Mouse (Mus musculus) lung, postnatal 4 days (tissue): Measurements from ENCODE around the gene Auts2.

Experiments used
- DNase-seq, 2 experiments: peaks; one replicate each; pipeline ENCODE4 v3.0.0; 2021

The Auts2 gene

DNA sequence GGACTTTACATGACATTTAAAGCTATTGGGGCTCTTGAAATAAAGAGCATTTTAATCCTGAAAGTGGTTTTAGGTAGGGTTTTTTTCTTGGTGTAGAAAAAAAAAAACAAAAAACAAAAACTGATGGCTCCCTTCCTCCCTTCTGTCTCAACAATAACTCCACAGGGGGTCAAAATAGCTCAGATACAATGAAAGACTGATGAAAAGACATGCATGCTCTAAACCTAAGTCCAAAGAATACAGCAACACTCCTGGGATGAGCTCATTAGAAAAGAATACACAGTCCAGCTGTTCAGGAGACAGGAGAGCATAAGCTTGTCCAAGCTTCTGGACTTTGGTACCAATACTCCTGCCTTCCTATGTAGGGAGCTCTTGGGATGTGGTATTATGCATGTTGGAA, 764.0 kb downstream of the Auts2 start:
- DNase-seq: no peak

- no peak for DNase-seq
These were observed 767.5 kb downstream of the Auts2 start for GRCm38 (mm10) chr5:131775672-131776071.

- DNase-seq: no peak
These were observed 767.9 kb downstream of the Auts2 start for GRCm38 (mm10) chr5:131775222-131775621.

DNA sequence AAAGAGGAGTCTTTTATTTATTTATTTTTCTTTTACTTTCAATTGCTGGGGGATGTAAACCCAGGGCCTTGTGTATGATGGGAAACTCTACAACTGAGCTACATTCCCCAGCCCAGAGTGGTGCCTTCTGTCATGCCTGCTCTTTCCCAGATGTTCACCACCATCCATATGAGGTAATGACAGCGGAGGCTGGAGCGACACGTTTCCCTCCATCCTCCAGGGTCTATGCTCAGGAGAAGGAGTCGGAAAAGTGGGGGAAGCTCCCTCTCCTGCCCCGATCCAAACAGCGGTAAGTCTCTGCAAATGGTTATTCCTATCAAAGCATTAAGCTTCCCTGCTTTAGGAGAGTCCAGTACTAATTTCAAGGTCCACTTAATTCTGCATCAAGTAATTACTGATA, 768.4 kb downstream of the Auts2 start:
- no peak for DNase-seq

GRCm38 (mm10) chr5:131772616-131773015, 770.5 kb downstream of the Auts2 start:
- DNase-seq: no peak

DNA sequence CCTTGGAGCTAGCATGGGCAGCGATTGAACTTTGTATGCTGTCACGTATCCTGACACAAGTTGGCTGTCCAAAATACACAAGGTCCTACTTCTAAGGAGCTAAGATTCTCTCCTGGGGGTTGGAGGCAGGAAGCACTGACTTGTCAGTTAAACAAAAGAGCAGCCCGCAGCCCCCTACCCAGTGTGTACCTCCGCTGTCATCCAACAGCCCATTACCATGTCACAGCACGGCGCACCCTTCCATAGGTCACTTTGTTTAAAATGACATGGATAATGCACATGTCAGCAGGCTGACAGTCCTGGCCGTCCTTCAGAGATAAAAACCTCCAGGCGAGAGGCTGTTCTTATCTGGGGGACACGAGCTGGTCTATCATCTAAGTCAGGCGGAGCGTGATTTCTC, 773.9 kb downstream of the Auts2 start:
- DNase-seq: no peak

DNA sequence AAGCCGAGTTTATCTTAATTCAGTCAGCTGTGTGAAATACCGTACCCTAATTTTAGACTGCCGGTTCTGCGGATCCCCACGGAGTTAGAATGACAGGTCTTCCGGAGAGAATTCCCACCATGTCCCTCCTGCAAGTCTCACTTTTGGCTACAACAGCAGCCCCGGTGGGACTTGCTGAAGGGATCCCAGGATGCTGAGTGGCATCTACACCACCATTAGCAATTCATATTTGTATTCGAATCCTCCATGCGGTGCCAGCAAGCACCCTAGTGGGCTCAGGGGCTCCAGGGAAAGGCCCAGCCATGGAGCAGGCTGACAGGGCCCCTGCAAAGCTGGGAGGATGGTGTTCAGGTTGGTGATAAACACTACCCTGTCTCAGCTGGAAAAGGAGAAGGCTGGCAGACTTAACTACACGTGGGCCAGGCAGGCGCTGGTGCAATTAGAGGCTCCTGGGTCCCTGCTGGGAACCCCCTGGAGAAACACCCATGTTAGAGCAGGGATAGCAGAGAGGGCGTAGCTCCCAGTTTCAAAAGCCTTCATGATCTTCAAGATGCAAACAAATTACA, 775.4 kb downstream of the Auts2 start:
- no peak for DNase-seq

DNA sequence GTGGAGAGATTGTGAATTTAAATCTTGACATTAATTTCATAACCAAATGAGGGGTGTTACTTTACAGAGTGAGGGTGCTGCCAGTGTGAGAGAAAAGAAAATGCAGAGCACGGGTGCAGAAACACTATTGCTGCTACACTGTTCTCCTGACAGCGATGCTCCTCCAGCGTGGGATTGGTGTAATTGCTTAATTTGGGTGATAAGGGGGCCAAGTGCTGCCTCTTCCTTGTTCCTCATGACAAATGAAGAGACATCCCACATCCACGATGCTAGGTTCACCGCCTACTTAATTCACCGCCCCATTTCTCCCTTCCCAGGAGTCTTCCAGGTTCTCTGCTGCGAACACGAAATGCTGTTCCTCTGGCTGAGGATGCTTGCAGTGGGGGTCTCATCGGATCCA, 776.0 kb downstream of the Auts2 start:
- no peak for DNase-seq

DNA sequence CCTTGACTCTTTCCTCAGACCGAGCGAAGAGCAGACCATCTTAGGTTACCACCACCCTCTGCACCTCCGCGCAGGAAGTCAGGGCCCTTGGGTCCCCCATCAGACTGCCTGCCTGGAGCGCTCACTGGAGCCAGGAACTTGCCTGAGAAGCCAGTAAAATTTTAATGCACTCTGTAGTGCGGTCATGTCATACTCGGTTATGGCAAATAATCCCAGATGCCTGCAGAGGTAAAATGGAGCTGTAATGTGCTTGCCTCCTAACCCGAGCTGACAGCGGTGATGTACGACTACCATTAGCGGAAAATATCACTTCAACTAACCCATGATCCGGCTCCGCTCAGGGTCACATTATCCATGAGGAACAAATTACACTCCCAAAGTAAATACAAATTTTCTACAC, 783.7 kb downstream of the Auts2 start:
- DNase-seq: no peak

- no peak for DNase-seq
These were observed 792.8 kb downstream of the Auts2 start for GRCm38 (mm10) chr5:131750330-131750729.

- no peak for DNase-seq
These were observed 793.9 kb downstream of the Auts2 start for GRCm38 (mm10) chr5:131749211-131749610.

GRCm38 (mm10) chr5:131743069-131743468, 800.1 kb downstream of the Auts2 start:
- peak in 1 of 2 experiments; percentile 29 for DNase-seq

DNA sequence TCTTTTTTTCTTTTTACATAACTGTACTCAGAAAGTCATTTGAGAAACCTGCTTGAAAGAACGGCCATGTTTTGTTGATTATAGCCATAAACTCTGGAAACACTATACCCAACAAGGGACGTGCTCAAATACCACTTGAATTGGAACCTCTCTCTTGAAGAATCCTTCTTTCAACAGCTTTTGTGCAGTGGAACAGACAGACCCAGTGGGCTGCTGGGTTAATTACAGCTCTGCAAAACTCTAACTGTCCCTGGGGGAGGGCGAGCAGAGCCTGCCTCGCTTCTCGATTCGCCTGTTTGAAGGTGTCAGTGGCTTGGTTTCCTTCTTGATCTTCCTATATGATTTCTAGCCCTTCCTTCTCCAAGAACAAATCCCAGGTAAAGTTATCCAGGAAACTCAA, 805.7 kb downstream of the Auts2 start:
- DNase-seq: no peak

DNA sequence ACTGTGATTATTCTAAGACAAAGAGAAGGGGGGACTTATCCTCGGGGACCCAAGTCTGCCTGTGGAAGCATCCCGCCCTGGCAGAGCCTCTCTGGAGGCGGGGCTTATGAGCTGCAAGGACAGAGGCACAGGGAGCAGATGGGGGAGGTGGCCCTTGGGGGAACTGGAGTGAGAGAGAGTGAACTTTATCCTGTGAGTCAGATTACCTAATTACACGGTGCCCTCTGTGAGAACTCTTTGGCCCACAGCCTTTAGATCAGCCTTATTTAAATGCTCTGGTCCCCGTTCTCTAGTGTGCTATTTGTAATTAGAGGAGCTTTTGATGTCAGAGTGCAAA, 809.9 kb downstream of the Auts2 start:
- no peak for DNase-seq

- DNase-seq: no peak
These were observed 810.4 kb downstream of the Auts2 start for GRCm38 (mm10) chr5:131732631-131733323.

DNA sequence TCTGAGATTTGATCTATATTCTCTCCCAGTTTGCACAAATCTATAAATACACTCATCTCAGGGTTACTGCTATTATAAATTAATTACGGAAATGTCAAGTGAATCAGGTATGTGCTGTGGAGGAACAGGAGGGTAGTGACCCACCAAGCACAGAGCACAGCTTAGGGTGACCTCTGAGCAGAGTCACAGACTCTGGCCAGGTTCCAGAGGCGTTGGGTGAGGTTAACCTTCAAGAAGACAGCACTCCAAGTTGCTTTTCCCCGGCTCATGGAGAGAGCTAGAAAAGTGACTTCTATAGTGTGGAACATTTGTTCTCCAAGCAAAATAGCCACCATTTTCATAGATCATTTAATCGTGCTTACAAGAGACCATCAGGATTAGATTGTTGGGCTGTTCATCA, 813.7 kb downstream of the Auts2 start:
- DNase-seq: no peak

DNA sequence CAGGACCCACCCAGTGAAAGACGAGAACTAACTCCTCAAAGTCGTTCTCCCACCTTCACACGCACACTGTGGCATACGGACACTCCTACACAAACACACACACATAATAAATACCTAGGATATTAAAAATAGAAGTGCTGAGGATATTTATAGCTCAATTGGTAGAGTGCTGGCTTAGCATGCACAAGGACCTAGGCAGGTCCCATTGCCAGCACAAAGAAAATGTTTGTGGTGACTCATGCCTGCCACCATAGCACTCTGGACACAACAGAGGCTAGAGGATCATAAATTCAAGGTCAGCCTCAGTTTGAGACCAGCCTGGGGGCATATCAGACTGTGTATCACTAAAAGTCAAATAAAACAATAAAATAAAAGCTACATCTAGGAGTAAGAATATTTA, 815.2 kb downstream of the Auts2 start:
- no peak for DNase-seq

DNA sequence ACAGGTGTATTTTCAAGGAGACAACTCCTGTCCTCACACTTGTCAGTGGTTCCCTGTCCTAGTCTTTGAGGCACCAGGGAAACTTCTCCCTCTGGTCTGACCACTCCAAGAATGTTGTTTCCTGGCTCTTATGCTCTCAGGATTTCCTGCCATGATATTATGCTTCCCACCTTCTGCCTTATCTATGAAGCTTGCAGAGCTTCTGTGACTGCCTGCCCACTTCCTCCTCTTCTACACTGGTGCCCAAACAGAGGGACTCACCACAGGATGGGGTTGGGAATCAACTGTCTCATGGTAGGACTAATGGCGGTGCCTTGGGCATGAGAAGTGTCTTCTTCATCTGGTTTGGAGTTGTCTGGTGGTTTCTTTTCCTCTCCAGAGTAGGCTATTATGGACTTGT, 818.6 kb downstream of the Auts2 start:
- no peak for DNase-seq

DNA sequence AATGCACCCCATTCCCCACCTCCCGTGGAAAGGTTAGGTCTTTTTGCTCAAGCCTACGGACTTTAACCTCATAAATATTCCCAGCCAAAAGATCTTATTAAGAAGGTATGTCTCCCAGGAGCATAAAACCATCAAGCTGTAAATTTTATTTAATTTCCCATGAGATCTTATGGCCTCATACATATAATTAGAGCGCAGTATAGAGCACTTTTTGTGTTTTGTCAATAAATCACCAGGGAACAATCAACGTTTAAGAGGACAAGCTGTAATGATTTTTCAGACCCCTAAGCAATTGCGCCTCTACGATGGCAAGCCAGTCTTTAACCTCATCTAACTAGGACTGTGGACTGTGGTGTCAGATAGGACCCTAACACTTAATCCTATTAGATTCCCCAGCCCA, 820.4 kb downstream of the Auts2 start:
- DNase-seq: no peak

DNA sequence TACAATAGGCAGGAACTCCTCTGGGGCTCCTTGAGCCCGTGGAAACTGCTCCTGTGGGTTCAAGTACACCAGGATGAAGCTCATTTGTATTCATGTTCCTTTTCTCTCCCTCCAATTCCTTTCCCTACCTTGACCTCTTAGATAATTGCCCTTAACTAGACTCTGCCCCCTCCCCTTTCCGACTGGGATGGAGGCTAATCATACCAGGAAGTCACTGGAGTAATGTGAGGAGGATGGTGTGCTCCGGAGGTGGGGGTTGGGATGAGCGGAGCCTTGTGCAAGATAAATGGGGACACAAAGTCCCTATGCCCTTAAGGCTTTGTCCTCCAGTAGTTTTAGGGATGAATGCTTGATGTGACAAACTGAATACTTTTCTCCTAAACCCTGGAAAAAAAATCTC, 820.8 kb downstream of the Auts2 start:
- DNase-seq: no peak

GRCm38 (mm10) chr5:131718013-131718412, 825.1 kb downstream of the Auts2 start:
- DNase-seq: peak; percentile 8 to 45

DNA sequence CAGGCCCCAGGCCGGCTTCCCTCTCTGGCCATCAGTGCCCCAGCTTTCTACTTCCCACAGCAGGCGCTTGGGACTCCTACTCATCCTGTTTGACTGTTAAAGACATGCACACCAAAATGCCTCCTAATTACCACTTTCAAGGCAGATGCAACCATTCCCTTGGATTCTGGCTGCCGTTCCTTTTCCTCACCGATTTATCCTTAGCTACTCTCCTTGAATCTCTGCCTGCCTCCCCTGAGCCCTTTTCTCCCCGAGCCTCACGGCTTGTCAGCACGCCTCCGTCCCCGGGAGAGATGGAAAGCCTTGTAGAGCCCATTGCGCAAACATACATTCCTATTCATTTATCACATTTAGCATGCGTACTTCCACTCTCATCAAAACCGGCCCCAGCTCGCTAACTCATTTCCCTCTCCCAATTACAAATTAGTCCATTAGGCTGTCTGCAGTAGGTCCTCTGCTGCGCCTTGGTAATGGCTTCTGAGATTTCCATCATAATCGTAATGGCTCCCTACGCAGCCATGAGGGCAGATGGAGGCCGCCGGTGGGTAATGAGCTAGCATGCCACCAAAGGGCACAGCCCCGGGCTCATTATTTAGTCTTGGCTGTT, 825.7 kb downstream of the Auts2 start:
- no peak for DNase-seq

DNA sequence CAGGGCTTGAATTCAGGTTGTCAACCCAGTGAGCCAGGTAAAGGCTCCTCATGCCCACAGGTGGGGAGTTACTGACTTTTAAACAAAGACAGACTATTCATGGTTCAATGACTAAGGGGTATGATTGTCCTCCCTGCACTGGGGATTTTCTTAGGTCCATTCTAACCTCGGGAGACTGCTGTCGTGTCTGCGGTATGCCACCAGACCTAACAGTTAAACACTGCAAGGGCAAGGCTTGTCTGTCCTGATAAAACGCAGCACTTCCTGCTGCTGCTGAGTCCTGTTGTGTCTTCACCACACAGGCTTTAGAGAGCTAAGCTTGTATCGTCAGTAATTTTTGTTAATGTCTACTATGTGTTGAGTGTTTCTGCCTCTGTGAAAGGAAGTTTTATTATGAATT, 828.2 kb downstream of the Auts2 start:
- no peak for DNase-seq

- DNase-seq: no peak
These were observed 830.7 kb downstream of the Auts2 start for GRCm38 (mm10) chr5:131712441-131712840.
